Mouse (Mus musculus): ENCODE data around the gene Psmd12. TPM values are rescaled to one million over a fixed set of nuclear protein-coding genes. Genes with fewer than 3 reads are reported as not detected.

Gene Psmd12
- polyA plus RNA-seq, 1 experiment from 2014 or later, result 172 TPM

- ATAC-seq (replicated peaks; ENCODE audit: low FRiP score, low TSS enrichment, low read depth), result no peak
Measured at GRCm38 (mm10) chr11:107445683-107446082, 33.6 kb upstream of the Psmd12 start.

DNA sequence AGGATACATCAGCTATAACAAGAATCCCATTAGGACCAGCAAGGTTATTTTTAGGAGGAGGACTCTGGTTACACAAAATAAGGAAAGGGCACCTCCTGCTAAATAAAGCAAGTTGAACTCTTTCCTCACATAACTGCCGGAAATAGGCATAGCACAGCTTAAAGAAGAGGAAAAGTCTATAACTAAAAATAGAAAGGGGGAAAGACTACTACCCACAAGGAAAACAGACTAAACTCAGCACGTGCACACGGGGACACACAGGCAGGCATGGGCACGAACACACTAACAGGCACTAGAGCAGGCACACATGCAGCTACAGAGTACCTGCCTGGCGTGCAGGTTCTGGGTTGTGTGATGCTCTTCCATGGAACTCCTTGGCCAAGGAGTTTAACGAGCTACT is 32.6 kb upstream of the Psmd12 start:
- no peaks in the 10 kb centered on the region for H3K27me3 ChIP-seq (replicated peaks; ENCODE audit: control insufficient read depth, insufficient read depth, low read length)
- no peak overlapping the region for H3K27ac ChIP-seq (ENCODE audit: low read depth)
- ATAC-seq (replicated peaks; ENCODE audit: low FRiP score, low TSS enrichment, low read depth) (no peak), DNase-seq (ENCODE audit: low spot score) (no peak)
- H3K36me3 ChIP-seq (ENCODE audit: control insufficient read depth, insufficient read depth, low read length), result no peaks in the 10 kb centered on the region
- WGBS, result 74% methylated on average over 6 of the region's 6 CpGs
- no peak overlapping the region for H3K4me3 ChIP-seq (ENCODE audit: low read depth, low read length)
- H3K4me2 ChIP-seq (ENCODE audit: low read length), result no peak overlapping the region
- no peaks in the 10 kb centered on the region for H3K9me3 ChIP-seq (ENCODE audit: control insufficient read depth, low read length)
- H3K4me1 ChIP-seq (replicated peaks; ENCODE audit: control insufficient read depth, insufficient read depth, low read length), result peaks cover 19% of the 10 kb centered on the region
- no peak overlapping the region for H3K9ac ChIP-seq (ENCODE audit: low read length)

More at GRCm38 (mm10) chr11:107445683-107446082, 33.6 kb upstream of the Psmd12 start:
- Histone ChIP-seq H3K4me1 (replicated peaks; ENCODE audit: control insufficient read depth, insufficient read depth, low read length) (peaks cover 19% of the 10 kb centered on the region), H3K36me3 (ENCODE audit: control insufficient read depth, insufficient read depth, low read length) (no peaks in the 10 kb centered on the region), H3K27ac (ENCODE audit: low read depth) (no peak overlapping the region), H3K27me3 (replicated peaks; ENCODE audit: control insufficient read depth, insufficient read depth, low read length) (no peaks in the 10 kb centered on the region), H3K4me2 (ENCODE audit: low read length) (no peak overlapping the region), H3K9me3 (ENCODE audit: control insufficient read depth, low read length) (no peaks in the 10 kb centered on the region), H3K9ac (ENCODE audit: low read length) (no peak overlapping the region), H3K4me3 (ENCODE audit: low read depth, low read length) (no peak overlapping the region)
- 93% methylated on average over 3 of the region's 3 CpGs for WGBS
- DNase-seq (ENCODE audit: low spot score), result no peak

DNA sequence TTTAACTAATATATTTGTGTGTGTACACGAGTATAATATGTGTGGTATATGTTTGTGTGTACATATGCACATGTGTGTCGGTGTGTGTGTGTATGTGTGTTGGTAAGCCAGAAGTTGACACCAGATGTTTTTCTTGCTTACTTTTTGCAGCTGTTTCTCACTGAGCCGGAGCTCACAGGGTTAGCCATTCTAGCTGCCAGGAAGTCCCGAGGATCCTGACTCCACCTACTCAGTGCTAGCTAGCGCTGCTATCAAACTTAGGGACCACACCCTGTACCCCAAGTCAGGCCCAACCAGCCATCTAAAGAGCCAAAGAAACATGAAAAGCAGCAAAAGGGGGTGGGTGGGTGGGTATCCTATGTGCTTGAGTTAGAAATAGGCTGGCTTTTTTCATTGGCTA is 31.9 kb upstream of the Psmd12 start:
- Histone ChIP-seq H3K27ac (ENCODE audit: low read depth) (no peak overlapping the region), H3K36me3 (ENCODE audit: control insufficient read depth, insufficient read depth, low read length) (no peaks in the 10 kb centered on the region), H3K27me3 (replicated peaks; ENCODE audit: control insufficient read depth, insufficient read depth, low read length) (no peaks in the 10 kb centered on the region), H3K9ac (ENCODE audit: low read length) (no peak overlapping the region), H3K4me1 (replicated peaks; ENCODE audit: control insufficient read depth, insufficient read depth, low read length) (peaks cover 19% of the 10 kb centered on the region), H3K4me3 (ENCODE audit: low read depth, low read length) (no peak overlapping the region), H3K9me3 (ENCODE audit: control insufficient read depth, low read length) (no peaks in the 10 kb centered on the region), H3K4me2 (ENCODE audit: low read length) (no peak overlapping the region)
- ATAC-seq (replicated peaks; ENCODE audit: low FRiP score, low TSS enrichment, low read depth) (no peak), DNase-seq (ENCODE audit: low spot score) (no peak)
- WGBS, result 49% methylated on average over 5 of the region's 5 CpGs

GRCm38 (mm10) chr11:107447915-107448314 is 31.4 kb upstream of the Psmd12 start:
- no peak for DNase-seq (ENCODE audit: low spot score)
- H3K9me3 ChIP-seq (ENCODE audit: control insufficient read depth, low read length), result no peaks in the 10 kb centered on the region
- no peak overlapping the region for H3K9ac ChIP-seq (ENCODE audit: low read length)
- H3K36me3 ChIP-seq (ENCODE audit: control insufficient read depth, insufficient read depth, low read length), result no peaks in the 10 kb centered on the region
- peaks cover 19% of the 10 kb centered on the region for H3K4me1 ChIP-seq (replicated peaks; ENCODE audit: control insufficient read depth, insufficient read depth, low read length)
- H3K27me3 ChIP-seq (replicated peaks; ENCODE audit: control insufficient read depth, insufficient read depth, low read length), result no peaks in the 10 kb centered on the region
- H3K27ac ChIP-seq (ENCODE audit: low read depth), result no peak overlapping the region
- no peak overlapping the region for H3K4me2 ChIP-seq (ENCODE audit: low read length)
- WGBS, result 89% methylated on average over 9 of the region's 9 CpGs
- ATAC-seq (replicated peaks; ENCODE audit: low FRiP score, low TSS enrichment, low read depth), result no peak
- H3K4me3 ChIP-seq (ENCODE audit: low read depth, low read length), result no peak overlapping the region

- DNase-seq (ENCODE audit: low spot score) (no peak), ATAC-seq (replicated peaks; ENCODE audit: low FRiP score, low TSS enrichment, low read depth) (no peak)
- Histone ChIP-seq H3K4me2 (ENCODE audit: low read length) (no peak overlapping the region), H3K4me1 (replicated peaks; ENCODE audit: control insufficient read depth, insufficient read depth, low read length) (peaks cover 19% of the 10 kb centered on the region), H3K9ac (ENCODE audit: low read length) (no peak overlapping the region), H3K27ac (ENCODE audit: low read depth) (no peak overlapping the region), H3K4me3 (ENCODE audit: low read depth, low read length) (no peak overlapping the region), H3K36me3 (ENCODE audit: control insufficient read depth, insufficient read depth, low read length) (no peaks in the 10 kb centered on the region), H3K9me3 (ENCODE audit: control insufficient read depth, low read length) (no peaks in the 10 kb centered on the region), H3K27me3 (replicated peaks; ENCODE audit: control insufficient read depth, insufficient read depth, low read length) (no peaks in the 10 kb centered on the region)
- 72% methylated on average over 17 of the region's 17 CpGs for WGBS
Measured at GRCm38 (mm10) chr11:107449169-107449910, 29.9 kb upstream of the Psmd12 start.

GRCm38 (mm10) chr11:107450097-107450496 is 29.2 kb upstream of the Psmd12 start:
- H3K4me1 ChIP-seq (replicated peaks; ENCODE audit: control insufficient read depth, insufficient read depth, low read length), result peaks cover 24% of the 10 kb centered on the region
- H3K36me3 ChIP-seq (ENCODE audit: control insufficient read depth, insufficient read depth, low read length), result no peaks in the 10 kb centered on the region
- no peaks in the 10 kb centered on the region for H3K9me3 ChIP-seq (ENCODE audit: control insufficient read depth, low read length)
- H3K4me3 ChIP-seq (ENCODE audit: low read depth, low read length), result no peak overlapping the region
- ATAC-seq (replicated peaks; ENCODE audit: low FRiP score, low TSS enrichment, low read depth) (no peak), DNase-seq (ENCODE audit: low spot score) (no peak)
- no peak overlapping the region for H3K27ac ChIP-seq (ENCODE audit: low read depth)
- 68% methylated on average over 6 of the region's 6 CpGs for WGBS
- no peaks in the 10 kb centered on the region for H3K27me3 ChIP-seq (replicated peaks; ENCODE audit: control insufficient read depth, insufficient read depth, low read length)
- no peak overlapping the region for H3K4me2 ChIP-seq (ENCODE audit: low read length)
- H3K9ac ChIP-seq (ENCODE audit: low read length), result no peak overlapping the region

GRCm38 (mm10) chr11:107451106-107451505 is 28.2 kb upstream of the Psmd12 start:
- no peaks in the 10 kb centered on the region for H3K27me3 ChIP-seq (replicated peaks; ENCODE audit: control insufficient read depth, insufficient read depth, low read length)
- H3K9me3 ChIP-seq (ENCODE audit: control insufficient read depth, low read length), result no peaks in the 10 kb centered on the region
- no peaks in the 10 kb centered on the region for H3K36me3 ChIP-seq (ENCODE audit: control insufficient read depth, insufficient read depth, low read length)
- H3K4me3 ChIP-seq (ENCODE audit: low read depth, low read length), result no peak overlapping the region
- DNase-seq (ENCODE audit: low spot score), result no peak
- no peak for ATAC-seq (replicated peaks; ENCODE audit: low FRiP score, low TSS enrichment, low read depth)
- H3K4me2 ChIP-seq (ENCODE audit: low read length), result no peak overlapping the region
- H3K4me1 ChIP-seq (replicated peaks; ENCODE audit: control insufficient read depth, insufficient read depth, low read length), result peaks cover 28% of the 10 kb centered on the region
- no peak overlapping the region for H3K27ac ChIP-seq (ENCODE audit: low read depth)
- H3K9ac ChIP-seq (ENCODE audit: low read length), result no peak overlapping the region
- WGBS, result 77% methylated on average over 10 of the region's 10 CpGs

GRCm38 (mm10) chr11:107452053-107452452 is 27.2 kb upstream of the Psmd12 start:
- ATAC-seq (replicated peaks; ENCODE audit: low FRiP score, low TSS enrichment, low read depth), result no peak
- no peak overlapping the region for H3K4me2 ChIP-seq (ENCODE audit: low read length)
- 86% methylated on average over 7 of the region's 7 CpGs for WGBS
- no peaks in the 10 kb centered on the region for H3K9me3 ChIP-seq (ENCODE audit: control insufficient read depth, low read length)
- no peak for DNase-seq (ENCODE audit: low spot score)
- no peak overlapping the region for H3K27ac ChIP-seq (ENCODE audit: low read depth)
- no peaks in the 10 kb centered on the region for H3K27me3 ChIP-seq (replicated peaks; ENCODE audit: control insufficient read depth, insufficient read depth, low read length)
- H3K36me3 ChIP-seq (ENCODE audit: control insufficient read depth, insufficient read depth, low read length), result no peaks in the 10 kb centered on the region
- peaks cover 27% of the 10 kb centered on the region for H3K4me1 ChIP-seq (replicated peaks; ENCODE audit: control insufficient read depth, insufficient read depth, low read length)
- H3K9ac ChIP-seq (ENCODE audit: low read length), result no peak overlapping the region
- H3K4me3 ChIP-seq (ENCODE audit: low read depth, low read length), result no peak overlapping the region

Measured in intestine, embryonic 14.5 days (tissue).